Mouse (Mus musculus): Measurements from ENCODE around the gene Nfic.
A peak's percentile ranks its signal among the peaks of the same experiment; 100 is the strongest.

Nfic gene

GRCm38 (mm10) chr10:81455181-81455895 lies at the start of gene Nfic:
Gene Nfic (minus strand): TSS chr10:81455635.
- DNase-seq = no peak

- peak; percentile 91 for DNase-seq
Measured at GRCm38 (mm10) chr10:81502658-81503057, 47.2 kb upstream of the Nfic start.

- no peak for DNase-seq
Measured at GRCm38 (mm10) chr10:81501863-81502262, 46.4 kb upstream of the Nfic start.

- no peak for DNase-seq
Measured at GRCm38 (mm10) chr10:81500032-81500431, 44.6 kb upstream of the Nfic start, which contains the start of gene S1pr4. Gene S1pr4 (minus strand): TSS chr10:81500132.

- peak; percentile 57 for DNase-seq
Measured at GRCm38 (mm10) chr10:81499250-81499901, 43.9 kb upstream of the Nfic start.

- no peak for DNase-seq
Measured at GRCm38 (mm10) chr10:81498316-81499249, 43.1 kb upstream of the Nfic start.

GRCm38 (mm10) chr10:81497401-81498270 lies 42.2 kb upstream of the Nfic start:
- no peak for DNase-seq

GRCm38 (mm10) chr10:81496969-81497368 lies 41.5 kb upstream of the Nfic start:
- DNase-seq = peak; percentile 34

GRCm38 (mm10) chr10:81496264-81496901 lies 40.9 kb upstream of the Nfic start, which contains the start of gene Ncln:
Gene Ncln (minus strand): TSS chr10:81496392.
- DNase-seq = peak; percentile 99

GRCm38 (mm10) chr10:81495616-81496263 lies 40.3 kb upstream of the Nfic start:
- no peak for DNase-seq

- DNase-seq = no peak
Measured at GRCm38 (mm10) chr10:81495151-81495550, 39.7 kb upstream of the Nfic start.

GRCm38 (mm10) chr10:81494260-81495041 lies 39.0 kb upstream of the Nfic start:
- no peak for DNase-seq

- no peak for DNase-seq
Measured at GRCm38 (mm10) chr10:81493601-81494220, 38.3 kb upstream of the Nfic start.

GRCm38 (mm10) chr10:81492606-81493240 lies 37.3 kb upstream of the Nfic start:
- no peak for DNase-seq

GRCm38 (mm10) chr10:81491018-81491417 lies 35.6 kb upstream of the Nfic start:
- DNase-seq = no peak

- no peak for DNase-seq
Measured at GRCm38 (mm10) chr10:81489941-81490340, 34.5 kb upstream of the Nfic start.

- DNase-seq = no peak
Measured at GRCm38 (mm10) chr10:81488081-81488480, 32.6 kb upstream of the Nfic start.

- no peak for DNase-seq
Measured at GRCm38 (mm10) chr10:81486496-81486895, 31.1 kb upstream of the Nfic start.

- DNase-seq = no peak
Measured at GRCm38 (mm10) chr10:81485479-81486018, 30.1 kb upstream of the Nfic start.
